Mouse (Mus musculus): ENCODE measurements at regions not wholly inside any gene's neighbourhood (a gene's known extent, or its start where the extent isn't known, plus 50 kb on each side); places are given as distances from the start of the nearest gene placed in this dataset.

DNA sequence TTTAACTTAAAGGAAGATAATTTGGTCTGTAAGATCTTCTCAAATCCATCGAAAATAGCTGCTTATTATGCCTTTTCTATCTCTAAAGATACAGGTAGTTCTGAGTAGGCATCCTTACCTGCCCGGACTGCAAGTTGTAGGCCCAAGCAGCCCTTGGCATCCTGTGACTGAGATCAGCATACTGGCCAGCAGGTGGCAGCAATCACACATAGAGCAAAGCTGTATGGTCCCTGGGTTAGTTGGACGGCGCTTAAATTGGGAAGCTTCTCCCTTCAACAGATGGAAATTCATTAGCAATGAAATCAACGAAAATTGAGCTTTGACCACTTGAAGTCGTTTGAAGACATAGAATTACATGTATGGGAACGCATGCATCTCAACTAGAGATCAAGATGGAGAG lies 61.0 kb downstream of the Ccng2 start:
- DNase-seq (ENCODE audit: low read depth): peak; percentile 58

DNA sequence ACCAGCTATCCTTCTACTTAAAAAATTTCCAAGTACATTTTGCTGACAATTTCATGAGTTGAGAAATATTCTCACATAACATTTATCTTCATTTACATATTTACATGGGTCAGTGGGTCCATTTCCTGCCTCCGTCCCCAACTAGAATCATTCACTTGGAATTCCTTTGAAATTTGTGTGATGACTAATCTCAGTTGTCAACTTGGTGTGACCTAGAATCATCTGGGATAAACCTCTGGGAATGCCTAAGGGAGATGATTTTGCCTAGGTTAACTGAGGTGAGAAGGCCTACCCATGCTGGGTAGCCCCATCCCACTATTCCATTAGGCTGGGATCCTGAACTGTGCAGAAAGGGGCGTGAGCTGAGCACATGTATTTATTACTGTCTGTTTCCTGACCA lies 63.8 kb downstream of the Ccng2 start:
- no peak for DNase-seq (ENCODE audit: low read depth)

- DNase-seq (ENCODE audit: low read depth): no peak
Observed at GRCm38 (mm10) chr5:93353101-93353500, 86.0 kb downstream of the Ccng2 start.
